Comparison of ENCODE assay signal across 8 mouse cellular contexts in the genomic region with DNA sequence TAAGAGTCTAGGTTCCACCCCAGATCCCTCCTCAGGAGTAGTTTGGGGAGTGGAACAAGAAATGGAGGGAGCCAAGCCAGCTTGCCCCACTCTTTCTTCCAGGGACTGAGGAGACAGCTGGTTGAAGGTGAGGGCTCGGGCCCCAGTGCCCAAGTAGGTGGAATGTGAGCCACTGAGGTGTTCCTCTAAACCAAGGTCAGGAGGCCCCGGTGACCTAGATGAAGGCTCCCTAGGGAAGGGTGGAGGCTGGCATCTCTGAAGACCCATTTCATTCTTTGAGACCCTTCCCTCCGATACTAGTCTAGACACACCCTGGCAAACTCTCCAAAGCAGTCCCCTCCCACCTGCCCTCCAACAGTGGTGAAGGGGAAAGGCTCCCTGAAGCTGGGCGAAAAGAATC. TPM values are rescaled to one million over a fixed set of nuclear protein-coding genes. Genes with fewer than 3 reads are reported as not detected.
A peak's percentile ranks its signal among the peaks of the same experiment; 100 is the strongest.
DNase-seq lines count a peak whose midpoint lies in the region; ATAC-seq and TF ChIP-seq lines count a peak whose summit lies in the region.

No protein-coding gene starts in this region.

- peak overlapping the region; percentile 89 for H3K4me2 ChIP-seq in liver, postnatal 0 days (ENCODE audit: low read depth, low read length)

- ATAC-seq in liver, postnatal 0 days, result no peak
- ATAC-seq in erythroblast, adult 5-6 weeks (replicated peaks; ENCODE audit: low FRiP score, poor library complexity, severe bottlenecking), result no peak

- peak overlapping the region; percentile 94 for H3K27ac ChIP-seq in heart, embryonic 10.5 days
- H3K27ac ChIP-seq in ES-E14 (ENCODE audit: insufficient read depth, low read depth, low read length, poor library complexity, severe bottlenecking), result no peak overlapping the region
- H3K27ac ChIP-seq in hindbrain, embryonic 10.5 days, result peak overlapping the region; percentile 96
- no peak overlapping the region for H3K27ac ChIP-seq in liver, postnatal 0 days (ENCODE audit: low read depth)

- intact Hi-C loops in heart, postnatal 36 days (cut with DNase I), result no loop called here

- TF ChIP-seq EP300 in liver, postnatal 0 days (IDR thresholded peaks at IDR 0.05; ENCODE audit: low read depth), result no peak

- H3K9ac ChIP-seq in ES-E14 (ENCODE audit: insufficient read depth, low read depth, low read length, poor library complexity, severe bottlenecking), result peak overlapping the region; percentile 76
- H3K9ac ChIP-seq in liver, postnatal 0 days (replicated peaks), result peak overlapping the region; percentile 65; the same call in 1 of the 2 replicates

- no peak for TF ChIP-seq CTCF in liver, postnatal 0 days (IDR thresholded peaks at IDR 0.05; ENCODE audit: low read depth)

- 52% methylated on average over 4 of the region's 4 CpGs for WGBS in heart, embryonic 10.5 days
- WGBS in hindbrain, embryonic 10.5 days, result 52% methylated on average over 4 of the region's 4 CpGs
- WGBS in liver, postnatal 0 days (ENCODE audit: insufficient replicate concordance), result 71% methylated on average over 4 of the region's 4 CpGs

- no peak for DNase-seq in heart, embryonic 10.5 days (ENCODE audit: low spot score)
- no peak for DNase-seq in heart, postnatal 36 days
- no peak for DNase-seq in ES-E14 (ENCODE audit: low read depth, low spot score)
- no peak for DNase-seq in hindbrain, embryonic 10.5 days (ENCODE audit: low spot score)
- DNase-seq in liver, postnatal 0 days, result no peak
- DNase-seq in gastrocnemius, adult 18-20 months (ENCODE audit: low spot score), result no peak
- no peak for DNase-seq in adrenal gland, postnatal 36 days

- peak overlapping the region; percentile 85 for H3K4me3 ChIP-seq in heart, embryonic 10.5 days
- H3K4me3 ChIP-seq in ES-E14 (ENCODE audit: insufficient read depth in 1 of 2, low read depth in 1 of 2, low read length in 2 of 2, poor library complexity in 1 of 2, severe bottlenecking in 1 of 2), result peak overlapping the region; percentile 80 to 87
- H3K4me3 ChIP-seq in hindbrain, embryonic 10.5 days, result peak overlapping the region; percentile 87
- no peak overlapping the region; the same call in 1 of the 2 replicates for H3K4me3 ChIP-seq in liver, postnatal 0 days (ENCODE audit: low read depth, low read length)

- no peaks in the 10 kb centered on the region for H3K9me3 ChIP-seq in heart, embryonic 10.5 days
- no peaks in the 10 kb centered on the region for H3K9me3 ChIP-seq in ES-E14 (ENCODE audit: control insufficient read depth, insufficient read depth, low read depth, low read length)
- no peaks in the 10 kb centered on the region for H3K9me3 ChIP-seq in hindbrain, embryonic 10.5 days
- H3K9me3 ChIP-seq in liver, postnatal 0 days (ENCODE audit: low read length), result no peaks in the 10 kb centered on the region

- peaks cover 35% of the 10 kb centered on the region for H3K4me1 ChIP-seq in heart, embryonic 10.5 days
- H3K4me1 ChIP-seq in ES-E14 (ENCODE audit: control insufficient read depth in 2 of 2, insufficient read depth in 2 of 2, low read length in 2 of 2, poor library complexity in 1 of 2), result peaks cover 7 to 16% of the 10 kb centered on the region in 2 experiments
- H3K4me1 ChIP-seq in hindbrain, embryonic 10.5 days (replicated peaks), result peaks cover 48% of the 10 kb centered on the region
- peaks cover 21% of the 10 kb centered on the region for H3K4me1 ChIP-seq in liver, postnatal 0 days (ENCODE audit: insufficient read depth)

- in situ Hi-C loops in ES-E14 (cut with MboI; ENCODE audit: low sequenced_read_pairs in 2 of 2, unreplicated experiment in 2 of 2), result loop anchor here in 1 of 2 experiments (25.0 kb wide), 1 partner anchor 335 kb away; a partner anchor contains a TSS

- peaks cover 23% of the 10 kb centered on the region for H3K36me3 ChIP-seq in heart, embryonic 10.5 days
- peaks cover 5% of the 10 kb centered on the region; the same call in 1 of the 2 replicates for H3K36me3 ChIP-seq in ES-E14 (ENCODE audit: control insufficient read depth, insufficient read depth, low read length, poor library complexity, severe bottlenecking)
- H3K36me3 ChIP-seq in hindbrain, embryonic 10.5 days, result peaks cover 29% of the 10 kb centered on the region
- H3K36me3 ChIP-seq in liver, postnatal 0 days (replicated peaks; ENCODE audit: insufficient read depth, low read length), result peaks cover 2% of the 10 kb centered on the region

- H3K27me3 ChIP-seq in heart, embryonic 10.5 days (ENCODE audit: insufficient read depth, poor library complexity, severe bottlenecking), result no peaks in the 10 kb centered on the region
- no peaks in the 10 kb centered on the region for H3K27me3 ChIP-seq in hindbrain, embryonic 10.5 days (ENCODE audit: insufficient read depth, poor library complexity, severe bottlenecking)
- no peaks in the 10 kb centered on the region for H3K27me3 ChIP-seq in liver, postnatal 0 days (ENCODE audit: insufficient read depth, low read length)

TF ChIP-seq in ES-E14, 5 proteins besides CTCF, POLR2A, EP300 and RAD21:
- TF ChIP-seq ZNF384 (IDR thresholded peaks at IDR 0.05; ENCODE audit: low read depth, low read length) (no peak), CHD2 (IDR thresholded peaks at IDR 0.05; ENCODE audit: low read depth, low read length) (no peak), ZC3H11A (IDR thresholded peaks at IDR 0.05; ENCODE audit: borderline replicate concordance, low read depth, low read length) (no peak)

RNA-seq across cellular contexts. Expression of a gene that starts 12.0 kb away (rescaled TPM):
- polyA plus RNA-seq in heart, embryonic 10.5 days (2016; fragmentation: Nextera tagmentation; extraction: Ambion mirVana), result 0.35 TPM in 1 of 2 replicates, not detected in the other
- total RNA-seq in heart, postnatal 36 days (2021), result not detected
- 0.40 and 0.48 TPM in 2 replicates for total RNA-seq in ES-E14 (2012; rRNA removed)
- 0.31 and 0.36 TPM in 2 replicates for polyA plus RNA-seq in hindbrain, embryonic 10.5 days (2016; fragmentation: Nextera tagmentation; extraction: Ambion mirVana)
- 1.1 and 1.8 TPM in 2 replicates for polyA plus RNA-seq in liver, postnatal 0 days (2015; fragmentation: Nextera tagmentation; extraction: Ambion mirVana)
- 0.96 and 2.1 TPM in 2 replicates for total RNA-seq in erythroblast, adult 5-6 weeks (2015; ENCODE audit: low replicate concordance)
- 0.70 and 1.3 TPM in 2 replicates for total RNA-seq in erythroblast, adult 5-6 weeks (2017; ENCODE audit: low replicate concordance)
- not detected for total RNA-seq in gastrocnemius, adult 18-20 months (2021)
- total RNA-seq in adrenal gland, postnatal 36 days (2021), result not detected

RNA-seq across cellular contexts. Expression of a gene that starts 17.5 kb away (rescaled TPM):
- polyA plus RNA-seq in heart, embryonic 10.5 days (2016; fragmentation: Nextera tagmentation; extraction: Ambion mirVana), result 8.9 and 15.8 TPM in 2 replicates
- 10 to 100 TPM; 12.9 to 13.0 TPM for total RNA-seq in heart, postnatal 36 days (2021)
- total RNA-seq in ES-E14 (2012; rRNA removed), result 2.7 and 5.9 TPM in 2 replicates
- 24.9 and 26.3 TPM in 2 replicates for polyA plus RNA-seq in hindbrain, embryonic 10.5 days (2016; fragmentation: Nextera tagmentation; extraction: Ambion mirVana)
- polyA plus RNA-seq in liver, postnatal 0 days (2015; fragmentation: Nextera tagmentation; extraction: Ambion mirVana), result 10.1 TPM in 2 replicates
- total RNA-seq in erythroblast, adult 5-6 weeks (2015; ENCODE audit: low replicate concordance), result 2.9 and 5.6 TPM in 2 replicates
- 0.68 and 0.84 TPM in 2 replicates for total RNA-seq in erythroblast, adult 5-6 weeks (2017; ENCODE audit: low replicate concordance)
- total RNA-seq in gastrocnemius, adult 18-20 months (2021), result 10 to 100 TPM in 1 of 2 experiments, 1 to 10 TPM in 1; 7.9 to 32.1 TPM
- 10 to 100 TPM; 11.8 to 13.3 TPM for total RNA-seq in adrenal gland, postnatal 36 days (2021)

RNA-seq across cellular contexts. Expression of a gene that starts 44.2 kb away (rescaled TPM):
- polyA plus RNA-seq in heart, embryonic 10.5 days (2016; fragmentation: Nextera tagmentation; extraction: Ambion mirVana), result 60.6 and 98.7 TPM in 2 replicates
- total RNA-seq in heart, postnatal 36 days (2021), result 10 to 100 TPM; 46.1 to 47.1 TPM
- 69.0 and 80.8 TPM in 2 replicates for total RNA-seq in ES-E14 (2012; rRNA removed)
- 23.5 and 23.8 TPM in 2 replicates for polyA plus RNA-seq in hindbrain, embryonic 10.5 days (2016; fragmentation: Nextera tagmentation; extraction: Ambion mirVana)
- 15.6 and 16.0 TPM in 2 replicates for polyA plus RNA-seq in liver, postnatal 0 days (2015; fragmentation: Nextera tagmentation; extraction: Ambion mirVana)
- 2.5 and 7.9 TPM in 2 replicates for total RNA-seq in erythroblast, adult 5-6 weeks (2015; ENCODE audit: low replicate concordance)
- total RNA-seq in erythroblast, adult 5-6 weeks (2017; ENCODE audit: low replicate concordance), result 2.4 TPM in 2 replicates
- 1 to 10 TPM; 6.5 to 9.1 TPM for total RNA-seq in gastrocnemius, adult 18-20 months (2021)
- 10 to 100 TPM; 37.0 to 37.4 TPM for total RNA-seq in adrenal gland, postnatal 36 days (2021)

RNA-seq across cellular contexts. Expression of a gene that starts 49.9 kb away (rescaled TPM):
- 220 and 264 TPM in 2 replicates for polyA plus RNA-seq in heart, embryonic 10.5 days (2016; fragmentation: Nextera tagmentation; extraction: Ambion mirVana)
- total RNA-seq in heart, postnatal 36 days (2021), result 10 to 100 TPM; 56.6 to 56.9 TPM
- total RNA-seq in ES-E14 (2012; rRNA removed), result 59.4 and 85.5 TPM in 2 replicates
- polyA plus RNA-seq in hindbrain, embryonic 10.5 days (2016; fragmentation: Nextera tagmentation; extraction: Ambion mirVana), result 288 and 299 TPM in 2 replicates
- polyA plus RNA-seq in liver, postnatal 0 days (2015; fragmentation: Nextera tagmentation; extraction: Ambion mirVana), result 110 and 121 TPM in 2 replicates
- 123 and 131 TPM in 2 replicates for total RNA-seq in erythroblast, adult 5-6 weeks (2015; ENCODE audit: low replicate concordance)
- total RNA-seq in erythroblast, adult 5-6 weeks (2017; ENCODE audit: low replicate concordance), result 54.0 and 56.5 TPM in 2 replicates
- 10 to 100 TPM; 35.8 to 37.3 TPM for total RNA-seq in gastrocnemius, adult 18-20 months (2021)
- 100 to 1,000 TPM; 144 to 150 TPM for total RNA-seq in adrenal gland, postnatal 36 days (2021)

Comparison
In these comparisons a context has a peak if more than half of its experiments do, and no peak if none do; other contexts are left out.
1. H3K27ac ChIP-seq: peak in heart, embryonic 10.5 days (single experiment) and hindbrain, embryonic 10.5 days (single experiment); none in ES-E14 (single experiment) and liver, postnatal 0 days (single experiment).